Mouse (Mus musculus) heart, postnatal 0 days (tissue): ENCODE measurements around the gene Gm7534.

Experiments
- CTCF ChIP-seq: IDR thresholded peaks from 2 replicates; pipeline ENCODE4 v1.5.1; 2016; ENCODE audit warnings: antibody characterized with exemption, control low read depth, low read depth
- EP300 ChIP-seq: IDR thresholded peaks from 2 replicates; pipeline ENCODE4 v1.6.1; 2016; ENCODE audit warnings: antibody characterized with exemption, low read depth

DNA sequence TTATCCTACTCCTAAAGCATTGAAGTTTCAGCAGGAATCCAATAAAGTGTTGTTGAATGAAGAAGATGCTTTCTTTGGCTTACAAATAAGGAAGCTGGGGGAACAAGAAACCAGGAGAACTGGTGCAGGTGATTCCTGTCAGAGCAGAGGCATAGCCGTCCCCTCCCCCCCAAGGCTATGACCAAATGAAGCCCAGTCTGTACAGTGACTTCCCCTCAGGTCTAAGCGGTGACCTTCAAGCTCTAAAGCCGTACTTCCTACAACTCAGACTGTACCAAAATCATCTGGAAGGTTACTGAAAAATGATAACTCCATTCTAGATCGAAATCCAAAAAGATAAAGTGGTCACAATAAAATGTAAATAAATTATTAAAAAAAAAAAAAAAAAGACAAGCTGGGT, 53.4 kb downstream of the Gm7534 start:
- TF ChIP-seq EP300, result no peak
- no peak for TF ChIP-seq CTCF
